Mouse (Mus musculus): Measurements from ENCODE around the gene Arhgap6. TPM values are rescaled to one million over a fixed set of nuclear protein-coding genes. Genes with fewer than 3 reads are reported as not detected.

Gene Arhgap6
- total and polyA plus RNA-seq, 2 experiments from 2014 or later, result 3.9 to 7.4 TPM

GRCm38 (mm10) chrX:169007066-169007465 is 212.2 kb downstream of the Arhgap6 start:
- no peak overlapping the region for H3K9ac ChIP-seq (replicated peaks; ENCODE audit: low read depth, low read length)
- no peak overlapping the region for H3K27ac ChIP-seq (ENCODE audit: low read depth)
- no peaks in the 10 kb centered on the region for H3K36me3 ChIP-seq (replicated peaks; ENCODE audit: control insufficient read depth, insufficient read depth, low read length)
- no peak for TF ChIP-seq CTCF (IDR thresholded peaks at IDR 0.05; ENCODE audit: low read depth)
- TF ChIP-seq EP300 (IDR thresholded peaks at IDR 0.05; ENCODE audit: low read depth), result no peak
- WGBS, result 33% methylated on average over 1 of the region's 1 CpGs
- H3K9me3 ChIP-seq (replicated peaks; ENCODE audit: control insufficient read depth, low read length), result no peaks in the 10 kb centered on the region
- H3K4me3 ChIP-seq (ENCODE audit: low read depth, low read length), result no peak overlapping the region
- H3K27me3 ChIP-seq (ENCODE audit: control insufficient read depth, insufficient read depth, low read length), result no peaks in the 10 kb centered on the region
- no peak overlapping the region for H3K4me2 ChIP-seq (ENCODE audit: low read depth, low read length)
- no peaks in the 10 kb centered on the region for H3K4me1 ChIP-seq (ENCODE audit: control insufficient read depth, insufficient read depth)
- DNase-seq (ENCODE audit: low spot score) (no peak), ATAC-seq (ENCODE audit: insufficient read depth, low read depth) (no peak)

GRCm38 (mm10) chrX:169012701-169013100 is 217.8 kb downstream of the Arhgap6 start:
- no peak overlapping the region for H3K27ac ChIP-seq (ENCODE audit: low read depth)
- no peaks in the 10 kb centered on the region for H3K4me1 ChIP-seq (ENCODE audit: control insufficient read depth, insufficient read depth)
- H3K36me3 ChIP-seq (replicated peaks; ENCODE audit: control insufficient read depth, insufficient read depth, low read length), result no peaks in the 10 kb centered on the region
- H3K4me3 ChIP-seq (ENCODE audit: low read depth, low read length), result no peak overlapping the region
- no peak overlapping the region for H3K4me2 ChIP-seq (ENCODE audit: low read depth, low read length)
- no peaks in the 10 kb centered on the region for H3K27me3 ChIP-seq (ENCODE audit: control insufficient read depth, insufficient read depth, low read length)
- ATAC-seq (ENCODE audit: insufficient read depth, low read depth), result no peak
- H3K9me3 ChIP-seq (replicated peaks; ENCODE audit: control insufficient read depth, low read length), result no peaks in the 10 kb centered on the region
- peak; percentile 28 for DNase-seq (ENCODE audit: low spot score)
- TF ChIP-seq CTCF (IDR thresholded peaks at IDR 0.05; ENCODE audit: low read depth) (no peak), EP300 (IDR thresholded peaks at IDR 0.05; ENCODE audit: low read depth) (no peak)
- no peak overlapping the region for H3K9ac ChIP-seq (replicated peaks; ENCODE audit: low read depth, low read length)

DNA sequence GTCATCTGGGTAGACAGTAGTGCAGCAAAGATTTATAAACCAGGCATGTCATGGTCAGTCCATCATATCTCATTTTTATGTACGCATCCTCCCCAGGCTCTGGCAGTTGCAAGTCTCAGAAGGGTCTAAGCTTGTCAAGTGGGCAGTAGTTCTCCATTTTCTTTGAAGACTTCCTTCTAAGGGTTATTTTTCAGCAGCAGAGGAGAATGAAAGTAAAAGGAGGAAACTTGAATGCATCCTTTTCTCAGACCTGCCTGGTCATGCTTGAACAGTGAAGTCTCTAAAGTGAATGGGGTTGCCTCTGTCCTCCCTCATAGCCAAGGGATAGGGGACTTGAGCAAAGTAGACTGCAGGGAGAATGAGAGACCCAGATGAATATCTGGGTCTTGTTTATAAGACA is 239.5 kb downstream of the Arhgap6 start:
- no peaks in the 10 kb centered on the region for H3K36me3 ChIP-seq (replicated peaks; ENCODE audit: control insufficient read depth, insufficient read depth, low read length)
- no peak overlapping the region for H3K4me2 ChIP-seq (ENCODE audit: low read depth, low read length)
- no peak overlapping the region for H3K4me3 ChIP-seq (ENCODE audit: low read depth, low read length)

GRCm38 (mm10) chrX:169036403-169037296 is 241.8 kb downstream of the Arhgap6 start:
- 20% methylated on average over 31 of the region's 32 CpGs for WGBS
- no peaks in the 10 kb centered on the region for H3K36me3 ChIP-seq (replicated peaks; ENCODE audit: control insufficient read depth, insufficient read depth, low read length)
- ATAC-seq (ENCODE audit: insufficient read depth, low read depth) (peak; percentile 94), DNase-seq (ENCODE audit: low spot score) (peak; percentile 78)
- peak overlapping the region; percentile 51 for H3K4me3 ChIP-seq (ENCODE audit: low read depth, low read length)
- no peaks in the 10 kb centered on the region for H3K4me1 ChIP-seq (ENCODE audit: control insufficient read depth, insufficient read depth)
- peak overlapping the region; percentile 61 for H3K4me2 ChIP-seq (ENCODE audit: low read depth, low read length)
- peak overlapping the region; percentile 57 for H3K9ac ChIP-seq (replicated peaks; ENCODE audit: low read depth, low read length)
- TF ChIP-seq EP300 (IDR thresholded peaks at IDR 0.05; ENCODE audit: low read depth) (no peak), CTCF (IDR thresholded peaks at IDR 0.05; ENCODE audit: low read depth) (peak; percentile 41)
- no peaks in the 10 kb centered on the region for H3K9me3 ChIP-seq (replicated peaks; ENCODE audit: control insufficient read depth, low read length)
- no peak overlapping the region for H3K27ac ChIP-seq (ENCODE audit: low read depth)
- no peaks in the 10 kb centered on the region for H3K27me3 ChIP-seq (ENCODE audit: control insufficient read depth, insufficient read depth, low read length)

More for the DNA sequence above, 239.5 kb downstream of the Arhgap6 start:
- Histone ChIP-seq H3K4me1 (ENCODE audit: control insufficient read depth, insufficient read depth) (no peaks in the 10 kb centered on the region), H3K27me3 (ENCODE audit: control insufficient read depth, insufficient read depth, low read length) (no peaks in the 10 kb centered on the region), H3K27ac (ENCODE audit: low read depth) (no peak overlapping the region), H3K9me3 (replicated peaks; ENCODE audit: control insufficient read depth, low read length) (no peaks in the 10 kb centered on the region), H3K9ac (replicated peaks; ENCODE audit: low read depth, low read length) (no peak overlapping the region)
- TF ChIP-seq EP300 (IDR thresholded peaks at IDR 0.05; ENCODE audit: low read depth) (no peak), CTCF (IDR thresholded peaks at IDR 0.05; ENCODE audit: low read depth) (no peak)
- no peak for DNase-seq (ENCODE audit: low spot score)
- 65% methylated on average over 1 of the region's 1 CpGs for WGBS
- ATAC-seq (ENCODE audit: insufficient read depth, low read depth), result no peak

DNA sequence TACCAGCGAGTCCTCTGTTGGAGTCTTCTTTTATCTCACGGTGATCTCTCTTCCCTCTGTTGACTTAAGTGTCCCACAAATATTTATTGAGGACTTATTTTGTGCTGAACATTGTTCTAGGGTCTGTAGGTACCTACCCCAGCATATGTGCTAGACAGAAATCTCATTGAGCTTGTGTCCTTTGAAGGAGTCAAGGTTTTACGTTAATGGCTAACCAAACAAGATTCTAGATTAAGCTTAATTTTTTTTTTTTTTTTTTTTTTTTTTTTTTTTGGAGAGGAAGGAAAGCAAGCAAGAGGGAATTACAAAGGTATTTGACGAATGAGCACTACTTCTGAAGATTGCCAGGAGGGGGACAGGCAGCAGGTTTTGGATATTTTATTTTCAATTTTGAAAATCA is 242.5 kb downstream of the Arhgap6 start:
- ATAC-seq (ENCODE audit: insufficient read depth, low read depth) (no peak), DNase-seq (ENCODE audit: low spot score) (no peak)
- H3K36me3 ChIP-seq (replicated peaks; ENCODE audit: control insufficient read depth, insufficient read depth, low read length), result no peaks in the 10 kb centered on the region
- no peak overlapping the region for H3K9ac ChIP-seq (replicated peaks; ENCODE audit: low read depth, low read length)
- H3K9me3 ChIP-seq (replicated peaks; ENCODE audit: control insufficient read depth, low read length), result no peaks in the 10 kb centered on the region
- no peaks in the 10 kb centered on the region for H3K27me3 ChIP-seq (ENCODE audit: control insufficient read depth, insufficient read depth, low read length)
- no peak for TF ChIP-seq EP300 (IDR thresholded peaks at IDR 0.05; ENCODE audit: low read depth)
- no peak for TF ChIP-seq CTCF (IDR thresholded peaks at IDR 0.05; ENCODE audit: low read depth)
- H3K4me2 ChIP-seq (ENCODE audit: low read depth, low read length), result peak overlapping the region; percentile 61; the same call in 1 of the 2 replicates
- no peaks in the 10 kb centered on the region for H3K4me1 ChIP-seq (ENCODE audit: control insufficient read depth, insufficient read depth)
- H3K27ac ChIP-seq (ENCODE audit: low read depth), result no peak overlapping the region
- H3K4me3 ChIP-seq (ENCODE audit: low read depth, low read length), result peak overlapping the region; percentile 51
- 52% methylated on average over 4 of the region's 4 CpGs for WGBS
